ENCODE assay signal across 8 mouse cellular contexts in genomic region chr12:111687350-111688068, GRCm38 (mm10). TPM values are rescaled to one million over a fixed set of nuclear protein-coding genes. Genes with fewer than 3 reads are reported as not detected.
DNase-seq lines count a peak whose midpoint lies in the region; ATAC-seq lines count a peak whose summit lies in the region.

No protein-coding gene starts in this region.

- WGBS in embryonic facial prominence, embryonic 12.5 days, result 36% methylated on average over 14 of the region's 14 CpGs
- WGBS in heart, embryonic 11.5 days (ENCODE audit: insufficient replicate concordance), result 30% methylated on average over 14 of the region's 14 CpGs
- 36% methylated on average over 14 of the region's 14 CpGs for WGBS in stomach, embryonic 14.5 days

- H3K4me1 ChIP-seq in embryonic facial prominence, embryonic 12.5 days, result peaks cover 11% of the 10 kb centered on the region
- peaks cover 38% of the 10 kb centered on the region for H3K4me1 ChIP-seq in heart, embryonic 11.5 days (ENCODE audit: control insufficient read depth, insufficient read depth, low read length)
- H3K4me1 ChIP-seq in stomach, embryonic 14.5 days (ENCODE audit: control insufficient read depth, insufficient read depth, low read length), result peaks cover 9% of the 10 kb centered on the region; the same call in 1 of the 2 replicates

- H3K4me3 ChIP-seq in embryonic facial prominence, embryonic 12.5 days, result no peak overlapping the region
- H3K4me3 ChIP-seq in heart, embryonic 11.5 days (ENCODE audit: low read depth, low read length), result no peak overlapping the region
- H3K4me3 ChIP-seq in stomach, embryonic 14.5 days (ENCODE audit: low read depth, low read length), result no peak overlapping the region

- peak; percentile 72 for DNase-seq in ovary, adult 18-20 months (ENCODE audit: low spot score)
- DNase-seq in ovary, postnatal 10 days (ENCODE audit: low spot score), result no peak
- DNase-seq in kidney, adult 8-10 months, result peak; percentile 92 to 94
- peak; percentile 64 for DNase-seq in lung, postnatal 25 days (ENCODE audit: low spot score)
- DNase-seq in thymus, postnatal 14 days, result no peak

- H3K9me3 ChIP-seq in embryonic facial prominence, embryonic 12.5 days, result no peaks in the 10 kb centered on the region
- H3K9me3 ChIP-seq in heart, embryonic 11.5 days (replicated peaks; ENCODE audit: control insufficient read depth, low read length), result no peaks in the 10 kb centered on the region
- H3K9me3 ChIP-seq in stomach, embryonic 14.5 days (ENCODE audit: control insufficient read depth, low read depth, low read length), result no peaks in the 10 kb centered on the region

- 0 out of 2 replicates have a peak overlapping the region, but pooled peaks have one; percentile 23 for H3K27ac ChIP-seq in embryonic facial prominence, embryonic 12.5 days
- peak overlapping the region; percentile 75 for H3K27ac ChIP-seq in heart, embryonic 11.5 days (ENCODE audit: low read depth, low read length)
- H3K27ac ChIP-seq in stomach, embryonic 14.5 days (ENCODE audit: low read length), result peak overlapping the region; percentile 53; the same call in 1 of the 2 replicates

- H3K27me3 ChIP-seq in embryonic facial prominence, embryonic 12.5 days, result no peaks in the 10 kb centered on the region
- H3K27me3 ChIP-seq in heart, embryonic 11.5 days (ENCODE audit: control insufficient read depth, insufficient read depth, low read length), result no peaks in the 10 kb centered on the region
- H3K27me3 ChIP-seq in stomach, embryonic 14.5 days (ENCODE audit: control insufficient read depth, insufficient read depth, low read length), result no peaks in the 10 kb centered on the region

- H3K9ac ChIP-seq in embryonic facial prominence, embryonic 12.5 days, result peak overlapping the region; percentile 1; the same call in 1 of the 2 replicates
- H3K9ac ChIP-seq in heart, embryonic 11.5 days (ENCODE audit: low read depth, low read length), result peak overlapping the region; percentile 60
- no peak overlapping the region for H3K9ac ChIP-seq in stomach, embryonic 14.5 days (replicated peaks; ENCODE audit: low read depth, low read length)

- H3K36me3 ChIP-seq in embryonic facial prominence, embryonic 12.5 days, result peaks cover 6% of the 10 kb centered on the region; the same call in 1 of the 2 replicates
- no peaks in the 10 kb centered on the region for H3K36me3 ChIP-seq in heart, embryonic 11.5 days (ENCODE audit: control insufficient read depth, insufficient read depth, low read length)
- H3K36me3 ChIP-seq in stomach, embryonic 14.5 days (ENCODE audit: control insufficient read depth, insufficient read depth, low read length), result peaks cover 5% of the 10 kb centered on the region

- no peak for ATAC-seq in embryonic facial prominence, embryonic 12.5 days (ENCODE audit: insufficient number of reproducible peaks, insufficient read depth, low FRiP score, low TSS enrichment)
- ATAC-seq in heart, embryonic 11.5 days (replicated peaks; ENCODE audit: insufficient number of reproducible peaks, low FRiP score, low TSS enrichment), result no peak
- no peak for ATAC-seq in stomach, embryonic 14.5 days (ENCODE audit: insufficient number of reproducible peaks, insufficient read depth, low FRiP score, low read depth)

- no peak overlapping the region for H3K4me2 ChIP-seq in embryonic facial prominence, embryonic 12.5 days (replicated peaks)
- H3K4me2 ChIP-seq in heart, embryonic 11.5 days, result peak overlapping the region; percentile 7; the same call in 1 of the 2 replicates
- H3K4me2 ChIP-seq in stomach, embryonic 14.5 days (replicated peaks; ENCODE audit: low read depth, low read length), result no peak overlapping the region

RNA-seq across cellular contexts. Expression of gene Trmt61a, which starts 9.6 kb away (rescaled TPM):
- 13.3 and 15.1 TPM in 2 replicates for polyA plus RNA-seq in embryonic facial prominence, embryonic 12.5 days (2016; fragmentation: Nextera tagmentation; extraction: Ambion mirVana)
- polyA plus RNA-seq in heart, embryonic 11.5 days (2014; fragmentation: Nextera tagmentation; extraction: Ambion mirVana), result 3.4 and 4.6 TPM in 2 replicates
- polyA plus RNA-seq in stomach, embryonic 14.5 days (2014; fragmentation: Nextera tagmentation; extraction: Ambion mirVana), result 7.8 and 9.2 TPM in 2 replicates

RNA-seq across cellular contexts. Expression of gene Ckb, which starts 15.4 kb away (rescaled TPM):
- 339 and 355 TPM in 2 replicates for polyA plus RNA-seq in embryonic facial prominence, embryonic 12.5 days (2016; fragmentation: Nextera tagmentation; extraction: Ambion mirVana)
- polyA plus RNA-seq in heart, embryonic 11.5 days (2014; fragmentation: Nextera tagmentation; extraction: Ambion mirVana), result 454 and 458 TPM in 2 replicates
- polyA plus RNA-seq in stomach, embryonic 14.5 days (2014; fragmentation: Nextera tagmentation; extraction: Ambion mirVana), result 548 and 555 TPM in 2 replicates

RNA-seq across cellular contexts. Expression of gene Bag5, which starts 25.5 kb away (rescaled TPM):
- 59.7 and 61.3 TPM in 2 replicates for polyA plus RNA-seq in embryonic facial prominence, embryonic 12.5 days (2016; fragmentation: Nextera tagmentation; extraction: Ambion mirVana)
- polyA plus RNA-seq in heart, embryonic 11.5 days (2014; fragmentation: Nextera tagmentation; extraction: Ambion mirVana), result 41.8 and 42.8 TPM in 2 replicates
- 49.8 and 58.0 TPM in 2 replicates for polyA plus RNA-seq in stomach, embryonic 14.5 days (2014; fragmentation: Nextera tagmentation; extraction: Ambion mirVana)

RNA-seq across cellular contexts. Expression of gene Apopt1, which starts 25.6 kb away (rescaled TPM):
- polyA plus RNA-seq in embryonic facial prominence, embryonic 12.5 days (2016; fragmentation: Nextera tagmentation; extraction: Ambion mirVana), result 53.0 and 59.7 TPM in 2 replicates
- polyA plus RNA-seq in heart, embryonic 11.5 days (2014; fragmentation: Nextera tagmentation; extraction: Ambion mirVana), result 50.0 and 51.3 TPM in 2 replicates
- polyA plus RNA-seq in stomach, embryonic 14.5 days (2014; fragmentation: Nextera tagmentation; extraction: Ambion mirVana), result 56.1 and 60.8 TPM in 2 replicates

Comparison
In these comparisons a context has a peak if more than half of its experiments do, and no peak if none do; other contexts are left out.
1. DNase-seq: peak in ovary, adult 18-20 months (single experiment), kidney, adult 8-10 months (2 of 2) and lung, postnatal 25 days (single experiment); none in ovary, postnatal 10 days (single experiment) and thymus, postnatal 14 days (single experiment).
2. H3K27ac ChIP-seq: peak in every context shown above with its lines; median percentile 75 in heart, embryonic 11.5 days; 53 in stomach, embryonic 14.5 days; 23 in embryonic facial prominence, embryonic 12.5 days.